Mouse (Mus musculus): ENCODE results near the gene Ucn2. TPM values are rescaled to one million over a fixed set of nuclear protein-coding genes. Genes with fewer than 3 reads are reported as not detected.

The Ucn2 gene
- polyA plus RNA-seq, 1 experiment from 2014 or later: not detected

- H3K4me3 ChIP-seq (ENCODE audit: low read depth, low read length): no peak overlapping the region
- H3K9ac ChIP-seq (ENCODE audit: low read depth, low read length): no peak overlapping the region
- ATAC-seq (ENCODE audit: low FRiP score): no peak
- H3K4me2 ChIP-seq (replicated peaks; ENCODE audit: low read depth, low read length): no peak overlapping the region
- DNase-seq (ENCODE audit: low spot score): no peak
- no peaks in the 10 kb centered on the region for H3K4me1 ChIP-seq (replicated peaks; ENCODE audit: control insufficient read depth, insufficient read depth, low read length)
- H3K27me3 ChIP-seq (ENCODE audit: control insufficient read depth, insufficient read depth, low read length): no peaks in the 10 kb centered on the region
- H3K27ac ChIP-seq (ENCODE audit: low read depth, low read length): no peak overlapping the region
- H3K9me3 ChIP-seq (ENCODE audit: control insufficient read depth, low read length): no peaks in the 10 kb centered on the region
- no peaks in the 10 kb centered on the region for H3K36me3 ChIP-seq (ENCODE audit: control insufficient read depth, insufficient read depth, low read length)
- 80% methylated on average over 4 of the region's 4 CpGs for WGBS
These were observed 4.1 kb downstream of the Ucn2 start for GRCm38 (mm10) chr9:108989802-108990461.

GRCm38 (mm10) chr9:108990462-108990820 lies 4.6 kb downstream of the Ucn2 start:
- Histone ChIP-seq H3K36me3 (ENCODE audit: control insufficient read depth, insufficient read depth, low read length) (no peaks in the 10 kb centered on the region), H3K9ac (ENCODE audit: low read depth, low read length) (no peak overlapping the region), H3K4me2 (replicated peaks; ENCODE audit: low read depth, low read length) (no peak overlapping the region), H3K4me3 (ENCODE audit: low read depth, low read length) (no peak overlapping the region), H3K9me3 (ENCODE audit: control insufficient read depth, low read length) (no peaks in the 10 kb centered on the region), H3K4me1 (replicated peaks; ENCODE audit: control insufficient read depth, insufficient read depth, low read length) (no peaks in the 10 kb centered on the region), H3K27me3 (ENCODE audit: control insufficient read depth, insufficient read depth, low read length) (no peaks in the 10 kb centered on the region), H3K27ac (ENCODE audit: low read depth, low read length) (no peak overlapping the region)
- ATAC-seq (ENCODE audit: low FRiP score): no peak
- 77% methylated on average over 7 of the region's 7 CpGs for WGBS
- DNase-seq (ENCODE audit: low spot score): no peak

GRCm38 (mm10) chr9:108991428-108992084 lies 5.7 kb downstream of the Ucn2 start, which contains the start of gene Pfkfb4:
Gene Pfkfb4 (plus strand): TSS chr9:108991778.
- H3K9ac ChIP-seq (ENCODE audit: low read depth, low read length): peak within 1 kb of the TSS; percentile 50
- WGBS: 2% methylated on average over 31 of the region's 31 CpGs
- peak; percentile 96 for ATAC-seq (ENCODE audit: low FRiP score)

GRCm38 (mm10) chr9:108992085-108992469 lies 6.3 kb downstream of the Ucn2 start:
- no peak for DNase-seq (ENCODE audit: low spot score)

More at GRCm38 (mm10) chr9:108991428-108992084, 5.7 kb downstream of the Ucn2 start, which contains the start of gene Pfkfb4:
- H3K27ac ChIP-seq (ENCODE audit: low read depth, low read length): peak within 1 kb of the TSS; percentile 58
- H3K9me3 ChIP-seq (ENCODE audit: control insufficient read depth, low read length): no peaks in the 10 kb centered on the region
- H3K36me3 ChIP-seq (ENCODE audit: control insufficient read depth, insufficient read depth, low read length): no peaks in the 10 kb centered on the region
- H3K27me3 ChIP-seq (ENCODE audit: control insufficient read depth, insufficient read depth, low read length): no peaks in the 10 kb centered on the region
- H3K4me2 ChIP-seq (replicated peaks; ENCODE audit: low read depth, low read length): peak within 1 kb of the TSS; percentile 72
- no peaks in the 10 kb centered on the region for H3K4me1 ChIP-seq (replicated peaks; ENCODE audit: control insufficient read depth, insufficient read depth, low read length)
- peak; percentile 97 for DNase-seq (ENCODE audit: low spot score)
- peak within 1 kb of the TSS; percentile 54 for H3K4me3 ChIP-seq (ENCODE audit: low read depth, low read length)

GRCm38 (mm10) chr9:108992620-108993361 lies 7.0 kb downstream of the Ucn2 start:
- Histone ChIP-seq H3K27me3 (ENCODE audit: control insufficient read depth, insufficient read depth, low read length) (no peaks in the 10 kb centered on the region), H3K9me3 (ENCODE audit: control insufficient read depth, low read length) (no peaks in the 10 kb centered on the region), H3K27ac (ENCODE audit: low read depth, low read length) (no peak overlapping the region), H3K36me3 (ENCODE audit: control insufficient read depth, insufficient read depth, low read length) (no peaks in the 10 kb centered on the region), H3K4me3 (ENCODE audit: low read depth, low read length) (peak overlapping the region; percentile 54; the same call in 1 of the 2 replicates), H3K9ac (ENCODE audit: low read depth, low read length) (no peak overlapping the region), H3K4me1 (replicated peaks; ENCODE audit: control insufficient read depth, insufficient read depth, low read length) (no peaks in the 10 kb centered on the region), H3K4me2 (replicated peaks; ENCODE audit: low read depth, low read length) (peak overlapping the region; percentile 72; the same call in 1 of the 2 replicates)
- ATAC-seq (ENCODE audit: low FRiP score) (no peak), DNase-seq (ENCODE audit: low spot score) (no peak)
- 86% methylated on average over 9 of the region's 9 CpGs for WGBS

More at GRCm38 (mm10) chr9:108992085-108992469, 6.3 kb downstream of the Ucn2 start:
- Histone ChIP-seq H3K9me3 (ENCODE audit: control insufficient read depth, low read length) (no peaks in the 10 kb centered on the region), H3K4me2 (replicated peaks; ENCODE audit: low read depth, low read length) (peak overlapping the region; percentile 72), H3K27ac (ENCODE audit: low read depth, low read length) (peak overlapping the region; percentile 38; the same call in 1 of the 2 replicates), H3K27me3 (ENCODE audit: control insufficient read depth, insufficient read depth, low read length) (no peaks in the 10 kb centered on the region), H3K4me3 (ENCODE audit: low read depth, low read length) (peak overlapping the region; percentile 54), H3K4me1 (replicated peaks; ENCODE audit: control insufficient read depth, insufficient read depth, low read length) (no peaks in the 10 kb centered on the region), H3K9ac (ENCODE audit: low read depth, low read length) (peak overlapping the region; percentile 50), H3K36me3 (ENCODE audit: control insufficient read depth, insufficient read depth, low read length) (no peaks in the 10 kb centered on the region)
- ATAC-seq (ENCODE audit: low FRiP score): peak; percentile 46; the same call in 1 of the 2 replicates
- WGBS: 12% methylated on average over 18 of the region's 18 CpGs

GRCm38 (mm10) chr9:108996411-108996810 lies 10.6 kb downstream of the Ucn2 start:
- H3K9ac ChIP-seq (ENCODE audit: low read depth, low read length): no peak overlapping the region
- 74% methylated on average over 9 of the region's 9 CpGs for WGBS

GRCm38 (mm10) chr9:108998287-108999166 lies 12.7 kb downstream of the Ucn2 start:
- no peak overlapping the region for H3K4me2 ChIP-seq (replicated peaks; ENCODE audit: low read depth, low read length)
- no peaks in the 10 kb centered on the region; the same call in 1 of the 2 replicates for H3K36me3 ChIP-seq (ENCODE audit: control insufficient read depth, insufficient read depth, low read length)
- H3K27ac ChIP-seq (ENCODE audit: low read depth, low read length): no peak overlapping the region
- 91% methylated on average over 19 of the region's 19 CpGs for WGBS
- no peak for DNase-seq (ENCODE audit: low spot score)
- no peak overlapping the region for H3K9ac ChIP-seq (ENCODE audit: low read depth, low read length)
- no peak overlapping the region for H3K4me3 ChIP-seq (ENCODE audit: low read depth, low read length)
- no peak for ATAC-seq (ENCODE audit: low FRiP score)
- H3K9me3 ChIP-seq (ENCODE audit: control insufficient read depth, low read length): no peaks in the 10 kb centered on the region
- H3K4me1 ChIP-seq (replicated peaks; ENCODE audit: control insufficient read depth, insufficient read depth, low read length): no peaks in the 10 kb centered on the region
- no peaks in the 10 kb centered on the region for H3K27me3 ChIP-seq (ENCODE audit: control insufficient read depth, insufficient read depth, low read length)

More at GRCm38 (mm10) chr9:108996411-108996810, 10.6 kb downstream of the Ucn2 start:
- no peaks in the 10 kb centered on the region for H3K9me3 ChIP-seq (ENCODE audit: control insufficient read depth, low read length)
- H3K27me3 ChIP-seq (ENCODE audit: control insufficient read depth, insufficient read depth, low read length): no peaks in the 10 kb centered on the region
- H3K27ac ChIP-seq (ENCODE audit: low read depth, low read length): no peak overlapping the region
- no peak overlapping the region for H3K4me3 ChIP-seq (ENCODE audit: low read depth, low read length)
- H3K4me2 ChIP-seq (replicated peaks; ENCODE audit: low read depth, low read length): no peak overlapping the region
- no peak for DNase-seq (ENCODE audit: low spot score)
- ATAC-seq (ENCODE audit: low FRiP score): no peak
- no peaks in the 10 kb centered on the region for H3K4me1 ChIP-seq (replicated peaks; ENCODE audit: control insufficient read depth, insufficient read depth, low read length)
- H3K36me3 ChIP-seq (ENCODE audit: control insufficient read depth, insufficient read depth, low read length): no peaks in the 10 kb centered on the region; the same call in 1 of the 2 replicates

GRCm38 (mm10) chr9:108999167-108999526 lies 13.3 kb downstream of the Ucn2 start:
- no peak for DNase-seq (ENCODE audit: low spot score)
- H3K9me3 ChIP-seq (ENCODE audit: control insufficient read depth, low read length): no peaks in the 10 kb centered on the region
- H3K27ac ChIP-seq (ENCODE audit: low read depth, low read length): no peak overlapping the region
- no peak overlapping the region for H3K9ac ChIP-seq (ENCODE audit: low read depth, low read length)
- no peak for ATAC-seq (ENCODE audit: low FRiP score)
- WGBS: 83% methylated on average over 4 of the region's 4 CpGs
- no peaks in the 10 kb centered on the region for H3K27me3 ChIP-seq (ENCODE audit: control insufficient read depth, insufficient read depth, low read length)
- H3K4me3 ChIP-seq (ENCODE audit: low read depth, low read length): no peak overlapping the region
- H3K36me3 ChIP-seq (ENCODE audit: control insufficient read depth, insufficient read depth, low read length): no peaks in the 10 kb centered on the region; the same call in 1 of the 2 replicates
- no peak overlapping the region for H3K4me2 ChIP-seq (replicated peaks; ENCODE audit: low read depth, low read length)
- no peaks in the 10 kb centered on the region for H3K4me1 ChIP-seq (replicated peaks; ENCODE audit: control insufficient read depth, insufficient read depth, low read length)

All from hindbrain, embryonic 11.5 days (tissue).